Mouse (Mus musculus) megakaryocyte, embryonic 14.5 days (primary cell): Measurements from ENCODE around the gene Cetn2. TPM values are rescaled to one million over a fixed set of nuclear protein-coding genes. Genes with fewer than 3 reads are reported as not detected.

Experiments used
- H3K27me3 ChIP-seq: replicated peaks from 2 replicates; pipeline ENCODE3; 2012; ENCODE audit warnings: inconsistent platforms
- H3K36me3 ChIP-seq: replicated peaks from 2 replicates; pipeline ENCODE3; 2012; ENCODE audit warnings: low read length, inconsistent platforms, mixed read lengths
- H3K4me1 ChIP-seq: 2 replicates; pipeline ENCODE4 v1.6.1; 2012; ENCODE audit warnings: inconsistent platforms
- H3K4me3 ChIP-seq: replicated peaks from 2 replicates; pipeline ENCODE3; 2012; ENCODE audit warnings: moderate library complexity, mild to moderate bottlenecking, inconsistent platforms
- H3K9me3 ChIP-seq: 2 replicates; pipeline ENCODE4 v1.6.1; 2012; ENCODE audit warnings: inconsistent platforms
- FLI1 ChIP-seq: IDR thresholded peaks from 2 replicates; pipeline ENCODE4 v1.6.1; 2012; ENCODE audit warnings: low read length, inconsistent platforms, mixed read lengths
- GATA1 ChIP-seq: IDR thresholded peaks from 3 replicates; pipeline ENCODE4 v1.6.1; 2012; ENCODE audit warnings: mixed read lengths, low read length, inconsistent platforms, borderline replicate concordance
- polyA plus RNA-seq: library from polyadenylated mRNA; stranded (reverse); fragments of >175 nt; gene quantifications from 2 replicates; pipeline ENCODE4 v1.2.3, GENCODE M21; 2012; ENCODE audit warnings: low replicate concordance; ENCODE audit not compliant: insufficient read depth

Gene Cetn2
- 6.5 TPM in 1 of 2 replicates, not detected in the other for polyA plus RNA-seq

DNA sequence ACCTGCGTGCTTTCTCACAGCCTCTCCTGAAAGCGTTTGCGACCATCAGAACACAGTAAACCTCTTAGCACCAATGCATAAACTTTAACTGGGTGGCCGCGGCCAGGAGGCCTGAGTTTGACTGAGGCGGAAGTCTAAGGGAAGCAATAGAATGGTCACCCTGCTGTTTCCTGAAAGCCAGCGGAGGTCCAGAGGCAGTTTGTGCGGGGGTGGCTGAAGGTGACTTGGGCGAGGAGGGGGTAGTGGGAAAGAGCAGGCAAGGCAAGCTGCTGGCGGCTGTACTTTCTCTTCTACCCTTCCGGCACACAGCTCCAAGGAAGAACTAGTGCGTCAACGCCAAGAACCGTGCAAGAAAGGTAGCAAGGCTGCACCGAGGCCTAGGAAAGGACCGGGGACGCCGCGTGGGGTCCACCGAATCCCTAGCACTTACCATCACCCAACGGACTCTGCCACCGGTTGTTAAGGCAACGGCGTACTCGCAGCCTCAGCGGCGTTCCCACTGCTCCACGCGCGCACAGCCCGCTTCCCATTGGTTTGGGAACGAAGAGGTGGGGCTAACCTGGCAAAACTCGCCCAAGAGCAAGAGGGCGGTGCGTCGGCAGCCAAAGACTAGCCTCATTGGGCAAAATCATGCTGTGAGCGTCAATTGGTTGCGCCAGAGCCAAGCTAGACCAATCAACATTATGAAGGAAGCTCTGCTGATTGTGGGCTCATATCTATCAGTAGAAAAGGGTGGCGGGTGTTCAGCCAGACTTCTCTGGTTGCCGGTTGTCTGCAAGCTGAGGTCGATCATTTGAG, at the start of gene Cetn2, which contains the start of gene Nsdhl:
Gene Cetn2, minus strand, starts transcription at position 528 of the 798 bp plus-strand sequence.
Gene Nsdhl, plus strand, starts transcription at position 674 of the 798 bp plus-strand sequence.
- Histone ChIP-seq H3K4me1 (peaks cover 31% of the 10 kb centered on the region), H3K27me3 (peaks cover 12% of the 10 kb centered on the region), H3K4me3 (peak within 1 kb of the TSS; percentile 92), H3K36me3 (peaks cover 38% of the 10 kb centered on the region), H3K9me3 (no peaks in the 10 kb centered on the region)
- TF ChIP-seq FLI1: no peak
- 0 out of 3 replicates have a peak, but pooled peaks have one; percentile 8 for TF ChIP-seq GATA1

DNA sequence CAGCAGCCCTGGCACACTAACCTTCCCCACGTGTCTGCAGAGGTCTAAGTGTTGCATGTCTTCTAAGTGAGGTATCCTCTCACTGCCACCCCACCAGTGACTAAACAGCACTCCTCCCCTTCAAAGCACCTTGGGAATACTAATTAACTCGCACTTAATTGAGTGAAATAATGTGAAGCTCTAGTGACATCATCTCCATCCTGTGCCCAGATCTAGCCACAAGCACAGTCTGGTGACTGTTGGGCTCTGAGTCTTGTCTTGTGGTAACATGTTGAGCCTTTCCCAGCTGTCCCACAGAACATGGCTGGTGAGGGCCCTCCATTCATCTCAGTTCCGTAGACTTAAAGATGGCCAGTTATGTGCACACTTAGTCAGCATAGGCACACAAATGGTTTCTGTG, 44.5 kb upstream of the Cetn2 start:
- Histone ChIP-seq H3K36me3 (peaks cover 57% of the 10 kb centered on the region), H3K27me3 (peaks cover 33% of the 10 kb centered on the region), H3K9me3 (no peaks in the 10 kb centered on the region), H3K4me3 (no peak overlapping the region), H3K4me1 (peaks cover 18% of the 10 kb centered on the region)
- no peak for TF ChIP-seq FLI1
- no peak for TF ChIP-seq GATA1

DNA sequence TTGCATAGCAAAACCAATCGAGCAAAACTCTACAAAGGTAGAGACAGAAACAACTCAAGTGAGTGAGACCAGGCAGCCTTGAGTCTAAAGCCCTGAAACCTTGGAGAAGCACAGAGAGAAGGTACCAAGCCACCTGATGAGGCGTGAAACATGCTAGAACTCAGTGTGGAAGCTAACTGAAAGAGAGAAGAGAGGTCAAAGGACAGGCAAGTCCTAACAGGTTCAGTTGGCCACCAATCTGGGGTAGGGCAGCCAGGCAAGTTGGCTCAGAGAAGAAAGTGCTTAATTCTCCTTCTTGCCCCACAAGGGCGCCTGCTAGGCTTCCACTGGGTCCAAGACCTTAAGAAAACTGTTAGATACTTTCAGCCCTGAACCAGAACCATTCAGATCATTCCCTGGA, 43.3 kb upstream of the Cetn2 start:
- peaks cover 34% of the 10 kb centered on the region for H3K27me3 ChIP-seq
- H3K36me3 ChIP-seq: peaks cover 69% of the 10 kb centered on the region
- no peak overlapping the region for H3K4me3 ChIP-seq
- no peaks in the 10 kb centered on the region for H3K9me3 ChIP-seq
- no peak for TF ChIP-seq GATA1
- no peak for TF ChIP-seq FLI1
- H3K4me1 ChIP-seq: peaks cover 18% of the 10 kb centered on the region

DNA sequence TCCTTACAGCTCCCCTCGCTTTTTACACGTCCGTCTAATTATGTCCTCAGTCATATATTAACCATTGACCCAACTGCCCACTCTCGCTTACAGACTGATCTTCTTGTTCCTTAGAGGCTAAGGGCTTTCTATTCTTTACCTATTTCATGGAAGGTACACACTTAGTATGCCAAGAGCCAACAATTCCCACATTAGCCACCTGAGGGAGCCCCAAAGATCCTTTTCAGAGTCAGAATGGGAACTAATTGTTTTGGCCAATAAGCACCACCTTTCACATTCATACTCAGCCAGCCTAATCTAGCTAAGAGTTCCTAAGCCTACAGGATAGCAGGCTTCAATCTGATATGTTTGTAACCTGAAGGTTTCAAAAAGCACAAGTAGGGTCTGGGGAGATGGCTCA, 42.2 kb upstream of the Cetn2 start:
- no peak overlapping the region for H3K4me3 ChIP-seq
- H3K27me3 ChIP-seq: peaks cover 33% of the 10 kb centered on the region
- no peak for TF ChIP-seq FLI1
- TF ChIP-seq GATA1: no peak
- no peaks in the 10 kb centered on the region for H3K9me3 ChIP-seq
- peaks cover 18% of the 10 kb centered on the region for H3K4me1 ChIP-seq
- H3K36me3 ChIP-seq: peaks cover 80% of the 10 kb centered on the region

DNA sequence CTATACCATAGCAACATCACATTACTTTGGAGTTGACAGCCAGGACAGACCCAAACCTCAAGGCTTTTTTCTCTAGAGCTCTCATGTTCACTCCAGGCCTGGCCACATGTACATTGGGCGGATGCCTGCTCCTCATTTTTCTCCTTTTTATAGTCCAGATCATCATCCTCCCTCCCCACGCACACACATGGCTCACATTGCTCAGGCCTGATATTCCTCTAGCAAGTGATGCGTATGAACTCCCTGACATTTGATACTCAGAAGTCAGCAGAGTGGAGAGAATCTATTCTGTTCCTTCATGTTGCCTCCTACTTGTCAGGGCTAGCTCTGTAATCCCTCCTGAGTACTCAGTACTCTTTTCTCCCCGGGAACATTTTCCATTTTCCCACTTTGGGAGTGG, 38.3 kb upstream of the Cetn2 start:
- Histone ChIP-seq H3K4me3 (no peak overlapping the region), H3K9me3 (no peaks in the 10 kb centered on the region), H3K36me3 (peaks cover 98% of the 10 kb centered on the region), H3K27me3 (peaks cover 28% of the 10 kb centered on the region), H3K4me1 (no peaks in the 10 kb centered on the region)
- TF ChIP-seq FLI1: no peak
- no peak for TF ChIP-seq GATA1

DNA sequence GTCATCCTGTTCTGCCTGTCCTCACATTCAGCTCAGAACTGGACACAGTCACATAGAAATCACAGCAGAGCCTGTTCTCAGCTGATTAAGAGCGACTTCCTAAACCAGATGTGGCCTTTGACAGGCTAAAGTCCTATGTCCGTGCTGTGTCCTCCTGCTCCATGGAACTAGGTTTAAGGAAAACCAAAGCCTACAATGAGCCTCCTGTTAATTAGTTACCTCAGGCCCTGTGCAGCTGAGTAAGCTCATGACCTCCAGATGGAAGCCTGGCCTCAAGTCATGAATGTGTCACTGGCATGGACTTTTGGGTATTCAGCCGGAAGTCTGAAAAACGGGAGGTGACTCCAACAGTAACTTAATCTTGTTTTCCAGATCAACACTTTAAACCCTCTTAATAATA, 35.3 kb upstream of the Cetn2 start:
- Histone ChIP-seq H3K9me3 (no peaks in the 10 kb centered on the region), H3K4me1 (no peaks in the 10 kb centered on the region), H3K4me3 (no peak overlapping the region), H3K27me3 (peaks cover 16% of the 10 kb centered on the region), H3K36me3 (peaks cover 94% of the 10 kb centered on the region)
- no peak for TF ChIP-seq FLI1
- TF ChIP-seq GATA1: no peak

DNA sequence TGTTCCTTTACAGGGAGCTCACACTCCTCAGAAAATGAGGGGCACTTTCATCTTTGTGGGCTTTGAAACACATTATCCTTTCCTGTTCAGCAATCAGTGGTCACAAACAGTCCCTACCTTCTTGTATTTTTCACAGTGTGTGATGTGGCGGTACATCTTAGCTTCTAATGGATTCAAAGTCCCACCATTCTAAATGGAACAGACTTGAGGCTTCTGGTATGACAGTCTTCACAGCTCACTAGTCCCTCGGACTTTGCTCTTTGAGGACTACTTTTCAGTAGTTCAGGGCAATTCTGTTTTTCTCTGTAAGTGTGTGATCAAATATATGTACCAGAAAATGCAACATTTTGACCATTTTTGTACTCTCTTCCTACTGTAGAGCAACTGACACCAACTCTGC, 3.2 kb upstream of the Cetn2 start:
- Histone ChIP-seq H3K4me3 (no peak overlapping the region), H3K9me3 (no peaks in the 10 kb centered on the region), H3K36me3 (peaks cover 46% of the 10 kb centered on the region), H3K4me1 (peaks cover 38% of the 10 kb centered on the region), H3K27me3 (peaks cover 17% of the 10 kb centered on the region)
- no peak for TF ChIP-seq GATA1
- no peak for TF ChIP-seq FLI1

DNA sequence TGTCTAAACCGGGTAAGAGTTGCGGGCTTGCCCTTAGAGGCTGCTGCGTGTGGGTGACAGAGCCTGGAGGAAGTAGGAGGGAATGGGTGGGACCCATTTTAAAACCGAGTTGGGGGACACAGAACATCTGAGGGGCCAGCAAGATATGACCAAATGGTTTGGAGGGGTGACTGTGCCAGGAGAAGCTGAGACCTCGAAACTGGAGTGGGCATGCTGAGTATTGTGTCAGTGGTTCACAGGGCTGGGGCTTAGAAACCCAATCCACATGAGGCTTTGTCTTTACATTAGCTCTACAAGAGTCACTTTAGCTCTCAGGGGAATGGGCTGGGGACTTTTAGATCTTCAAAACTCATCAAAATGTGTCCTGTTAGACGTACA, 460 bp upstream of the Cetn2 start:
- Histone ChIP-seq H3K4me3 (peak overlapping the region; percentile 92), H3K9me3 (no peaks in the 10 kb centered on the region), H3K27me3 (peaks cover 12% of the 10 kb centered on the region), H3K4me1 (peaks cover 31% of the 10 kb centered on the region), H3K36me3 (peaks cover 38% of the 10 kb centered on the region)
- no peak for TF ChIP-seq FLI1
- TF ChIP-seq GATA1: no peak

DNA sequence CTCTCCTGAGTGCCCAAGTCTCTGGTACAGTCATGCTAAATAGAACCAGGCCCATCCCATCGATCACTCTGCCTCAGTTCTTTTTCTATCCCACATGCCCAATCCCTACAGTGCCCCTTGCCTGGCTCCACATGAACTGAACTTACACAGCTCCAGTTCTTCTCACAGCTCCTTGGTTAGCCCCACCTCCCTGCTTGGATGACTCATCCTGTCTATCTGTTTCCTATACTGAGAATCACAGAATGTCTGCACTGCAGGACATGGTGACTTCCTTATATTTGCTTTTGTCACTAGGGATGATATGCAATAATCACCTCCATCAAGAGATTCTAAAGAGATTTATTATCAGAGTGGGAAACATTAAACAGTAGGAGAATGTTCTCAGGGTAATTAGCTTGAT, 6.6 kb downstream of the Cetn2 start:
- Histone ChIP-seq H3K27me3 (peaks cover 2% of the 10 kb centered on the region), H3K36me3 (peaks cover 23% of the 10 kb centered on the region), H3K4me3 (no peak overlapping the region), H3K9me3 (no peaks in the 10 kb centered on the region), H3K4me1 (peaks cover 4% of the 10 kb centered on the region)
- TF ChIP-seq FLI1: no peak
- TF ChIP-seq GATA1: no peak

DNA sequence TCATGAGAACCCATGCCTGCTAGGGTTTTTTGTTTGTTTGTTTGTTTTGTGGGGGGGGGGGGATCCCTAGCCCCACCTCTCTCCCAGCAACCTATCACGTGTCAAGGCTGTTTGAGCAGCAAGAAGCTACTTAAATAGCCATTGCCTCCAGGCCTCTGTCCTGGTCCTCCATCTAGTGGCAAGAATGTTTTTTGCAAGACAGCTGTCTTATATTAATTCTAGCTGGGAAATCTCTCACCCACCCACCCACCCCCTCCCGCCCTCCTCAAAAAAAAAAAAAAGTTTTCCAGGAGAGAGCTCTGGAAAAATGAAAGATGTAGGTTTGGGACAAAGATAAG, 9.8 kb downstream of the Cetn2 start:
- Histone ChIP-seq H3K4me3 (no peak overlapping the region), H3K27me3 (peaks cover 9% of the 10 kb centered on the region), H3K36me3 (peaks cover 4% of the 10 kb centered on the region), H3K9me3 (no peaks in the 10 kb centered on the region), H3K4me1 (peaks cover 4% of the 10 kb centered on the region)
- no peak for TF ChIP-seq FLI1
